Mouse (Mus musculus): ENCODE measurements at regions not wholly inside any gene's neighbourhood (a gene's known extent, or its start where the extent isn't known, plus 50 kb on each side); places are given as distances from the start of the nearest gene placed in this dataset.

DNA sequence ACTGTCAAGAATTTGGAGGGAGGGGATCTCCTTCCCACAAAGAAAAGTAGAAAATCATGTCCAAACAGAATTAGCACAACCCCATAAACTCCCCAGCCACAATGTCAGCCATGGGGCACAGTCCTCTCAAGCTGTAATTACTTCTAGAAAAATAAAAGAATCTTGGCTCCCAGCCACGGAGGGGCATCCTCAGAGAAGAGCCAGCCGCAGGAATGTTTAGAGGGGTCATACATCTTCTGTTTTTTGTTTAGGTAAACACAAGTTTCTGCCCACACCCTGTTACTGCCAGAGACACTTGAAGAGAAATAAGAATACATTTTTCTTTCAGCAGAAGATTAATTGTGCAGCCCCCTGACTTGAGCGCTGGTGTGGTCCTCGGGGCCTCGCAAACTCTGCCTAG lies 362.5 kb upstream of the Nfe2l3 start:
- Histone ChIP-seq H3K36me3 (ENCODE audit: control insufficient read depth, insufficient read depth, low read length) (no peaks in the 10 kb centered on the region), H3K4me1 (ENCODE audit: control insufficient read depth, insufficient read depth, insufficient read length, low read length) (no peaks in the 10 kb centered on the region), H3K4me3 (ENCODE audit: low read depth, low read length) (no peak overlapping the region), H3K27me3 (ENCODE audit: control insufficient read depth, insufficient read depth, low read length) (no peaks in the 10 kb centered on the region), H3K27ac (ENCODE audit: insufficient read depth, low read depth, low read length) (no peak overlapping the region)
- TF ChIP-seq CTCF (IDR thresholded peaks at IDR 0.05; ENCODE audit: extremely low read depth, insufficient read length, insufficient replicate concordance, low read depth, low read length) (no peak), POLR2A (IDR thresholded peaks at IDR 0.05; ENCODE audit: low read depth, low read length) (no peak)
- WGBS, result 63% methylated on average over 5 of the region's 5 CpGs

- TF ChIP-seq CTCF (IDR thresholded peaks at IDR 0.05; ENCODE audit: extremely low read depth, insufficient read length, insufficient replicate concordance, low read depth, low read length), result no peak
- TF ChIP-seq POLR2A (IDR thresholded peaks at IDR 0.05; ENCODE audit: low read depth, low read length), result no peak
- H3K4me3 ChIP-seq (ENCODE audit: low read depth, low read length), result no peak overlapping the region
- 61% methylated on average over 9 of the region's 9 CpGs for WGBS
- no peaks in the 10 kb centered on the region for H3K36me3 ChIP-seq (ENCODE audit: control insufficient read depth, insufficient read depth, low read length)
- no peak overlapping the region for H3K27ac ChIP-seq (ENCODE audit: insufficient read depth, low read depth, low read length)
- H3K27me3 ChIP-seq (ENCODE audit: control insufficient read depth, insufficient read depth, low read length), result no peaks in the 10 kb centered on the region
- no peaks in the 10 kb centered on the region for H3K4me1 ChIP-seq (ENCODE audit: control insufficient read depth, insufficient read depth, insufficient read length, low read length)
Observed at GRCm38 (mm10) chr6:51071243-51071642, 361.2 kb upstream of the Nfe2l3 start.

DNA sequence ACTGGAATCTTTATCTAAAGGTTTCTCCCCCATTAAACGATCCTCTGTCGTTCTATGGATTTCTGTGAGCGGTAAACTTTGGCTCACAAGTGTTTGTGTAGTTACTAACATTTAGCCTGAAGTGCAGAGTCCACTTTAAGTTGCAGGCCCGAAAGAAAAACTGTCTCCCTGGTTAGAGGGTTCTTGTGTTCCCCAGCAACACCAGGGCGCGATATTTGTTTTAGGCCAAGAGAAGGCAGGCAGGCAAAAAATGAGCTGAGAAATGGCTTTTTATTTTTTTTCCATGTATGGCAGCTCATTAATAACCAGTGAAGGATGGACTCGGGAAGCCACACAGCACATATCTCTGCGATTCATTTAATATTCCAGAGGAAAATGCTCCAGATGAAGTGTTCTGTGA lies 357.4 kb upstream of the Nfe2l3 start:
- WGBS, result 36% methylated on average over 8 of the region's 8 CpGs
- Histone ChIP-seq H3K27me3 (ENCODE audit: control insufficient read depth, insufficient read depth, low read length) (no peaks in the 10 kb centered on the region), H3K36me3 (ENCODE audit: control insufficient read depth, insufficient read depth, low read length) (no peaks in the 10 kb centered on the region), H3K4me3 (ENCODE audit: low read depth, low read length) (no peak overlapping the region), H3K27ac (ENCODE audit: insufficient read depth, low read depth, low read length) (no peak overlapping the region), H3K4me1 (ENCODE audit: control insufficient read depth, insufficient read depth, insufficient read length, low read length) (no peaks in the 10 kb centered on the region; the same call in 1 of the 2 replicates)
- TF ChIP-seq POLR2A (IDR thresholded peaks at IDR 0.05; ENCODE audit: low read depth, low read length) (no peak), CTCF (IDR thresholded peaks at IDR 0.05; ENCODE audit: extremely low read depth, insufficient read length, insufficient replicate concordance, low read depth, low read length) (no peak)

- H3K36me3 ChIP-seq (ENCODE audit: control insufficient read depth, insufficient read depth, low read length), result no peaks in the 10 kb centered on the region
- no peaks in the 10 kb centered on the region; the same call in 1 of the 2 replicates for H3K4me1 ChIP-seq (ENCODE audit: control insufficient read depth, insufficient read depth, insufficient read length, low read length)
- WGBS, result 88% methylated on average over 21 of the region's 21 CpGs
- H3K27me3 ChIP-seq (ENCODE audit: control insufficient read depth, insufficient read depth, low read length), result no peaks in the 10 kb centered on the region
- H3K27ac ChIP-seq (ENCODE audit: insufficient read depth, low read depth, low read length), result no peak overlapping the region
- H3K4me3 ChIP-seq (ENCODE audit: low read depth, low read length), result no peak overlapping the region
- TF ChIP-seq POLR2A (IDR thresholded peaks at IDR 0.05; ENCODE audit: low read depth, low read length), result no peak
- no peak for TF ChIP-seq CTCF (IDR thresholded peaks at IDR 0.05; ENCODE audit: extremely low read depth, insufficient read length, insufficient replicate concordance, low read depth, low read length)
Observed at GRCm38 (mm10) chr6:51076861-51077768, 355.4 kb upstream of the Nfe2l3 start.

GRCm38 (mm10) chr6:51077769-51078096 lies 354.7 kb upstream of the Nfe2l3 start:
- H3K27me3 ChIP-seq (ENCODE audit: control insufficient read depth, insufficient read depth, low read length), result no peaks in the 10 kb centered on the region
- H3K36me3 ChIP-seq (ENCODE audit: control insufficient read depth, insufficient read depth, low read length), result no peaks in the 10 kb centered on the region
- no peak overlapping the region for H3K27ac ChIP-seq (ENCODE audit: insufficient read depth, low read depth, low read length)
- no peaks in the 10 kb centered on the region; the same call in 1 of the 2 replicates for H3K4me1 ChIP-seq (ENCODE audit: control insufficient read depth, insufficient read depth, insufficient read length, low read length)
- WGBS, result 69% methylated on average over 6 of the region's 6 CpGs
- H3K4me3 ChIP-seq (ENCODE audit: low read depth, low read length), result no peak overlapping the region
- TF ChIP-seq POLR2A (IDR thresholded peaks at IDR 0.05; ENCODE audit: low read depth, low read length), result no peak
- no peak for TF ChIP-seq CTCF (IDR thresholded peaks at IDR 0.05; ENCODE audit: extremely low read depth, insufficient read length, insufficient replicate concordance, low read depth, low read length)

GRCm38 (mm10) chr6:51078353-51078966 lies 354.0 kb upstream of the Nfe2l3 start:
- Histone ChIP-seq H3K4me1 (ENCODE audit: control insufficient read depth, insufficient read depth, insufficient read length, low read length) (no peaks in the 10 kb centered on the region; the same call in 1 of the 2 replicates), H3K27me3 (ENCODE audit: control insufficient read depth, insufficient read depth, low read length) (no peaks in the 10 kb centered on the region), H3K36me3 (ENCODE audit: control insufficient read depth, insufficient read depth, low read length) (no peaks in the 10 kb centered on the region), H3K4me3 (ENCODE audit: low read depth, low read length) (no peak overlapping the region), H3K27ac (ENCODE audit: insufficient read depth, low read depth, low read length) (peak overlapping the region; percentile 14; the same call in 1 of the 2 replicates)
- TF ChIP-seq POLR2A (IDR thresholded peaks at IDR 0.05; ENCODE audit: low read depth, low read length), result no peak
- no peak for TF ChIP-seq CTCF (IDR thresholded peaks at IDR 0.05; ENCODE audit: extremely low read depth, insufficient read length, insufficient replicate concordance, low read depth, low read length)
- WGBS, result 73% methylated on average over 11 of the region's 11 CpGs

DNA sequence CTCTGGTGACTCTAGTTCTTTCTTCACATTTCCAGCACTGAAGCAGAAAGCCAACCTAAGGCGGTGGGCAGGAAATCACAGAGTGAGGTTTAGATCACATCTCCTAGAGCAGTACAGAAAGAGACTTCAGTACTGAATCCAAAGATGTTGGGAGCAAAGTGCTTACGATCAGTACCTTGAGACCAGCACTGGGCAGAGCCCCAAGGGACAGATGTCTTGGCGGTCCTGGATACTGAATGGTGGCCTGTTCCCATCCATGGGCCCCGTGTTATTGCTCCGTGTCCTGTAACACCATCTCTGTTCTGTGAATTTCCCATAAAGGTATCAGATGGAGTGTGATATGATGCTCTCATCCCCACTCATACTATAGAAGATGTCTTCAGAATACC lies 353.5 kb upstream of the Nfe2l3 start:
- TF ChIP-seq POLR2A (IDR thresholded peaks at IDR 0.05; ENCODE audit: low read depth, low read length), result no peak
- no peak for TF ChIP-seq CTCF (IDR thresholded peaks at IDR 0.05; ENCODE audit: extremely low read depth, insufficient read length, insufficient replicate concordance, low read depth, low read length)
- no peaks in the 10 kb centered on the region; the same call in 1 of the 2 replicates for H3K4me1 ChIP-seq (ENCODE audit: control insufficient read depth, insufficient read depth, insufficient read length, low read length)
- no peaks in the 10 kb centered on the region for H3K36me3 ChIP-seq (ENCODE audit: control insufficient read depth, insufficient read depth, low read length)
- no peak overlapping the region for H3K4me3 ChIP-seq (ENCODE audit: low read depth, low read length)
- no peak overlapping the region for H3K27ac ChIP-seq (ENCODE audit: insufficient read depth, low read depth, low read length)
- WGBS, result 91% methylated on average over 5 of the region's 5 CpGs
- no peaks in the 10 kb centered on the region for H3K27me3 ChIP-seq (ENCODE audit: control insufficient read depth, insufficient read depth, low read length)

Measured in small intestine, adult 2 months (tissue).